Mouse (Mus musculus) lung, postnatal 0 days (tissue): ENCODE measurements around the gene Ifi27.

Source experiments
- CTCF ChIP-seq: IDR thresholded peaks from 2 replicates; pipeline ENCODE4 v1.5.1; 2016; ENCODE audit warnings: antibody characterized with exemption, mild to moderate bottlenecking
- EP300 ChIP-seq: IDR thresholded peaks from 2 replicates; pipeline ENCODE4 v1.6.1; 2016; ENCODE audit warnings: antibody characterized with exemption, mild to moderate bottlenecking, control low read depth

DNA sequence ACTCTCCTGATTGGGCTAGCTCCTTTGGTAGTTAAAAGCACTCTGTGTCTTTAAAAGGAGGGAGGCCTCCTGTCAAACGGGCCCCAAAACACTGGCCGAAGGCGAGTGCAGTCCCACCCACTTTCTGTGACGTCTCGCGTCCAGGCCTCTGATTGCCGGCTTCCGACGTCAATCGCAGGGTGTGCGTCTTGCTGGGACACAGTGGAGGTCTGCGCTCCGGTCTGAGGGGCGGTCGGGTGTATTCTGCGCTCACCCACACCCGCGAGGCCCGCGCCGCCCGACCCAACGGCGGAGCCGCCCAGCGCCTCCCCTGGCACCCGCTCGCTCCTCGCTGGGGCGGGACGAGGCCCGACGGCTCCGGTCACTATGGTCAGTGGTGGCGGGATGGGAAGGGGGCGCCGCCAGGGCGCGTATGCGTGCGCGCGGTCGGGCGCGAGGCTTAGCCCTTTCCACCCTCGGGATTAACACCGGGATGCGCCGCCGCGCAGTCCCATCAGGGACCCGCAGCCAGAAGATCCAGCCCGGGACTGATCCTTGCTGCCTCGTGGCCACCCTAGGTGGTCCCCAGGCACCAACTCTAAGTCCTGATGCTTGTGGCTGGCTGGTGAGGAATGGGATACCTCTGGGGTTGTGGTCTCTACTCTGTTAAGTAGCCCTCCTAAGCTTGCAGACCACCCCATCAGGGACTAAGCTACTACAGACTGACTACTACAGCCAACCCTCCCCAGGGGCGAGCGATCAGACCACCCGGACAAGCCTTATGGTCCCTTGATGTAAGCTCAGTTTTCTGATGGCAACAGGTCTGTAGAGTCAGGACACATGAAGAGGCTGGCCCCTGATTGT is 45.3 kb upstream of the Ifi27 start, which contains the start of gene Otub2:
- TF ChIP-seq CTCF (no peak), EP300 (no peak)
